Mouse (Mus musculus) E14TG2a.4 (cell line): Measurements from ENCODE around the gene Mtg1.

Experiments used
- CTCF ChIP-seq: conservative IDR thresholded peaks from 2 replicates; pipeline ENCODE4 v1.5.1; 2014; ENCODE audit warnings: low read length
- NANOG ChIP-seq: IDR thresholded peaks from 2 replicates; pipeline ENCODE4 v1.6.1; 2014; ENCODE audit warnings: borderline replicate concordance, low read length, mixed read lengths
- POU5F1 ChIP-seq: IDR thresholded peaks from 2 replicates; pipeline ENCODE4 v1.6.1; 2014; ENCODE audit warnings: low read length, borderline replicate concordance

- TF ChIP-seq CTCF: no peak
- TF ChIP-seq NANOG: no peak
- no peak for TF ChIP-seq POU5F1
Observed at GRCm38 (mm10) chr7:140196002-140196401, 58.6 kb downstream of the Mtg1 start.
